Mouse (Mus musculus): ENCODE measurements around the gene Olfr1418.

DNA sequence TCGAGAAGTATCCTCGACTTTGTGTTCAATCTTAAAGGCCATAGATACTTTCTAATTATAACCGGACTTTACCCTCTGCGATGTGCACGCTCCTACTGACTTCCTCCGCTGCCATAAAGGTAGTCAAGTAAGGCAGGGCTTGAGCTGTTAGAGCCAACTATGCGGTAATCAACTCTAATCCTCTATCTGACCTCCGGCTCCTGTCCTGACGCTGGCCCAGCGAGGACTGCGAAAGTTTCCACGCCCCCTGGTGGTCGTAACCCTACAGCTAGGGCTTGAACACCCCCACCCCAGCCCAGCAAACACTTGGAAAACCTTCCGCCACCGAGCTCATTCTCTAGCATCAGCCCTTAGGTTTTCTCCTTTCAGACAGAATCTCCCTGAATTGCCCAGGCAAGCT, 41.1 kb downstream of the Olfr1418 start:
- no peak for TF ChIP-seq TAL1 (IDR thresholded peaks at IDR 0.05; ENCODE audit: low read length)
- no peak for TF ChIP-seq GATA1 (IDR thresholded peaks at IDR 0.05; ENCODE audit: low read length)
